ENCODE assay signal across 9 mouse cellular contexts in genomic region chr15:84775421-84776174, GRCm38 (mm10). TPM values are rescaled to one million over a fixed set of nuclear protein-coding genes. Genes with fewer than 3 reads are reported as not detected.
DNase-seq lines count a peak whose midpoint lies in the region; ATAC-seq and TF ChIP-seq lines count a peak whose summit lies in the region.
"Had no signal": no experiment of that assay in that cellular context is flagged by ENCODE, and none has a peak within 500 bp of the region (broad histone marks: within the 10 kb centered on the region; RNA-seq: fewer than 3 reads in every experiment).

No protein-coding gene starts in this region.

- no peaks in the 10 kb centered on the region for H3K4me1 ChIP-seq in lung, embryonic 14.5 days (ENCODE audit: insufficient read depth)
- no peaks in the 10 kb centered on the region for H3K4me1 ChIP-seq in lung, adult 2 months (ENCODE audit: control insufficient read depth, insufficient read depth, low read length)
- peaks cover 7% of the 10 kb centered on the region; the same call in 1 of the 2 replicates for H3K4me1 ChIP-seq in limb, embryonic 13.5 days

- no peak overlapping the region for H3K9ac ChIP-seq in lung, embryonic 14.5 days
- H3K9ac ChIP-seq in limb, embryonic 13.5 days, result no peak overlapping the region

- H3K36me3 ChIP-seq in lung, embryonic 14.5 days (ENCODE audit: insufficient read depth), result no peaks in the 10 kb centered on the region
- no peaks in the 10 kb centered on the region for H3K36me3 ChIP-seq in limb, embryonic 13.5 days

- peak; percentile 78 to 81 for DNase-seq in cerebellum, postnatal 10 days
- no peak for DNase-seq in cerebellum, adult 9-10 months
- DNase-seq in lung, embryonic 14.5 days, result peak; percentile 26
- no peak for DNase-seq in lung, adult 2 months
- DNase-seq in right cerebral cortex, postnatal 4 days, result peak; percentile 59
- DNase-seq in urinary bladder, postnatal 14 days (ENCODE audit: low spot score), result no peak
- no peak for DNase-seq in adrenal gland, postnatal 14 days
- DNase-seq: heart, postnatal 10 days had no signal

- H3K4me2 ChIP-seq in lung, embryonic 14.5 days, result no peak overlapping the region
- H3K4me2 ChIP-seq in limb, embryonic 13.5 days (replicated peaks), result peak overlapping the region; percentile 12

- H3K27ac ChIP-seq in lung, embryonic 14.5 days (ENCODE audit: low read depth), result no peak overlapping the region
- H3K27ac ChIP-seq in limb, embryonic 13.5 days, result no peak overlapping the region

- H3K4me3 ChIP-seq in lung, embryonic 14.5 days (ENCODE audit: low read depth, low read length), result no peak overlapping the region
- H3K4me3 ChIP-seq in lung, adult 2 months (replicated peaks; ENCODE audit: extremely low read depth, low read depth, low read length), result no peak overlapping the region
- H3K4me3 ChIP-seq in limb, embryonic 13.5 days, result no peak overlapping the region

- no peak for ATAC-seq in lung, embryonic 14.5 days (ENCODE audit: insufficient read depth)
- no peak for ATAC-seq in limb, embryonic 13.5 days (ENCODE audit: low FRiP score, low read depth)

- 38% methylated on average over 20 of the region's 20 CpGs for WGBS in lung, embryonic 14.5 days
- 41% methylated on average over 20 of the region's 20 CpGs for WGBS in lung, adult 2 months
- WGBS in limb, embryonic 13.5 days, result 44% methylated on average over 20 of the region's 20 CpGs

- TF ChIP-seq POLR2A in lung, adult 2 months (IDR thresholded peaks at IDR 0.05; ENCODE audit: borderline replicate concordance, extremely low read depth, low read depth, low read length), result no peak

- H3K27me3 ChIP-seq in lung, embryonic 14.5 days (ENCODE audit: insufficient read depth, low read length), result no peaks in the 10 kb centered on the region
- 0 out of 2 replicates have a peak, but pooled peaks cover 3% of the 10 kb centered on the region for H3K27me3 ChIP-seq in limb, embryonic 13.5 days

- TF ChIP-seq CTCF in lung, embryonic 14.5 days (IDR thresholded peaks at IDR 0.05; ENCODE audit: low read depth), result no peak
- TF ChIP-seq CTCF in lung, adult 2 months (IDR thresholded peaks at IDR 0.05; ENCODE audit: insufficient read depth, low read length), result no peak

- H3K9me3 ChIP-seq in lung, embryonic 14.5 days (ENCODE audit: low read depth, low read length), result no peaks in the 10 kb centered on the region
- no peaks in the 10 kb centered on the region for H3K9me3 ChIP-seq in limb, embryonic 13.5 days

RNA-seq across cellular contexts. Expression of gene Arhgap8, which starts 55.7 kb away (rescaled TPM):
- polyA plus RNA-seq in lung, embryonic 14.5 days (2014; fragmentation: Nextera tagmentation; extraction: Ambion mirVana), result 17.4 and 18.1 TPM in 2 replicates
- polyA plus RNA-seq in lung, adult 2 months (2012; rRNA removed), result 20.3 and 22.1 TPM in 2 replicates
- polyA plus RNA-seq in limb, embryonic 13.5 days (2015; fragmentation: Nextera tagmentation; extraction: Ambion mirVana), result 6.7 and 7.5 TPM in 2 replicates
- total RNA-seq in adrenal gland, postnatal 14 days (2021), result 0.83 and 1.2 TPM in 2 replicates

Comparison
In these comparisons a context has a peak if more than half of its experiments do, and no peak if none do; other contexts are left out.
1. DNase-seq: peak in cerebellum, postnatal 10 days (2 of 2), lung, embryonic 14.5 days (single experiment) and right cerebral cortex, postnatal 4 days (single experiment); none in cerebellum, adult 9-10 months (single experiment), lung, adult 2 months (single experiment), urinary bladder, postnatal 14 days (single experiment) and adrenal gland, postnatal 14 days (single experiment).